Mouse (Mus musculus) CH12F3 (cell line): ENCODE measurements around the gene Tmco5b.

Experiments
- in situ Hi-C: fragments of 300-500 bp; cut with MboI; formaldehyde crosslinking; loops from 2 replicates; pipeline ENCODE4 v1.14.3; 2020; ENCODE audit warnings: low sequenced_read_pairs

Tmco5b gene

DNA sequence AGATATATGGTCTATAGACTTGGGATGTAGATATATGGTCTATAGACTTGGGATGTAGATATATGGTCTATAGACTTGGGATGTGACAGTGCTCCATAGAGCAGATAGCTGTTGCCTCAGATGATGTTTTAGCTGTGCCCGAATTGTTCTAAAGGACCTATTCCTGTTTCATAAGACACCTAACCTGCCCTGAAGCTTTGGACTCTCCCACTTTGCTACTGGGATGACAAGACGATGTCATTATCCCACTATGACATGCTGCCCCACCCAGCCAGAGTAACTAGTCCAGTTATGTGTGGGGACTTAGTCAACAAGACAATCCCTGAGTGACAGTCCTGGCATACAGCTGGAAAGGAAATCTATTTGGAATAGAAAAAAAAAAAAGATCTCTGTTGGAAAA, at the start of gene Tmco5b:
Gene Tmco5b, plus strand, starts transcription at position 301 of the 400 bp plus-strand sequence.
- in situ Hi-C loops = no loop called here

DNA sequence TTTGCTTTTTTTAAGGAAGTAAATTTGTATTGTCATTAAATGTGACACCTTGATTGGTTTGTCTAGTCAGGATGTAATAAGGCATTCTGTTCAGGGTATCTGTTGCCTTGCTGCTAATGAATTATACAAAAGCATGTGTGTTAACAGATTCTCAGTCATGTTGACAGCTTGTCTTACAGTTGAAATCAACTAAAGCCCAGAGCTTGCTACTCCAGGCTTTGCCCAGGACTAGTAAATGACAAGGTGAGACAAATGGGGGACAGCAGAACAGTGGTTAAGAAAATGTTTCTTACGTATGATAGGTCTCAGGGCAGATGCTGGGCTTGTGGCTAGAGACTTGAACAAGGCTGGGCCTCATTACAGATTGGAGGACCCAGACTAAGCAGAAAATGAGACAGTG, 48.5 kb upstream of the Tmco5b start:
- in situ Hi-C loops = no loop called here

DNA sequence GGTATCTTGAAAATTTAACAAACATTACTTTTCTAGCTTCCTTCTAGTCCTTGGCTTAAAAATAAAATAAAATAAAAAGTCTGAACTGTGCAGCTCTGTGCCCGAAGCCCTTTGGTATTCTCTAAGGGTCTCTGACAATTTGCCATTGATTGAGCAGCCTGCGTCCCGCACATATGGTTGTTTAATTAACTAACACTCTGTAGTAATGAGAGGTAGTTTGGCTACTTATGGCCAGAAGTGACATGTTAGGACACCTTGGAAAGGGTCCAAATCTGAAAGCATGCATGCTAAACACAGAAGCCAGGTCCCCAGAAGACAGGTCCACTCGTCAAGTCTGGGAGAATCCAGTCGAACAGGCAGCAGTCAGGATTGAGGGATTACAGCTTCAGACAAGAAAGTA, 46.7 kb upstream of the Tmco5b start:
- in situ Hi-C loops = no loop called here

DNA sequence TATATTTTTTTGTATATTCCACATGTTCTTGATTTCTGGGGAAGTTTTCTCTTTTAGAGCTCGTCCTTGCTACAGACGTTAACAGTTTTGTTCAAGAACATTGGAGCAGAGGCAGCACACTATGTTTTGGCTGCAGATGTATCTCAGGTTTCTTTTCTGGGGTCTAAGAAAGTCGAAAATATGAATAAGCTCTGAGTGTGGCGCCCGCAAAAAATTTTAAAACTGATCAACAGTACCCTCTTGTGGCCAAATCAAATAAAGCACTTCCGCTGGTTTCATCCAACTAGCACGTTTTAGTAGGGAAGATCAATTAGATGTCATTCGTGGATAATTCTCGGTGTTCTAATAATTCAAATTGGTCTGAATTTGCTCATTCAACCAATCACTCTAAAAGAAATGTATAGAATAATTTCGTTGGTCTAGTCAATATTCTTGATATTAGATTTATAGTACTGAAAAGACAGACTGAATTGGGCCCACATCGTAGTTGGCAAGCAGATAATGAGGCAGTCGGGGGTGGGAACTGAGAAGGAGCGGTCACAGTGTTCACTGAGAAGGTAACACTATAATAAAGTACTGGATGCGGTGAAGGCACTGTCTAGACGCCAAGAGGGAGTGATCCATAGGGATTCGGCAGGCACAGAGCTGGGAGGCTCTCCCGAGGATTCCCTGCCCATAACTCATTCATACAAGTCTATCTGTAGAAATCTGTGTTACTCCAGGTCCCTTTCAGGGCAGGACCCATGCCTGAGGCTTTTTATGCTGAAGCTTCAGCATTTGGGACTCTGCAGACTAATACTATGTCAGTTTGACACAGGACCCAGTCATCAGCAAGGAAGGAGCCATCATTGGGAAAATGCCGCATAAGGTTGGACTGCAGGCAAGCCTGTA, 17.1 kb downstream of the Tmco5b start:
- in situ Hi-C loops = no loop called here

DNA sequence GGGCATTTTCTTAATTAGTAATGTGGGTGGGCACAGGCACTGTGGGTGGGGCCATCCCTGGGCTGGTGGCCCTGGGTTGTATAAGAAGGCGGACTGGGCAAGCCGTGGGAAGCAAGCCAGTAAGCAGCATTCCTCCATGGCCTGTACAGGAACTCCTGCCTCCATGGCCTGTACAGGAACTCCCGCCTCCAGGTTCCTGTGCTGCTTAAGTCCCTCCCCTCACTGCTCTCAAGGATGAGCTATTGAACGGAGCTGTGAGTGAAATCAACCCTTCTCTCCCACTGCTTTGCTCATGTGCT, 17.7 kb downstream of the Tmco5b start:
- in situ Hi-C loops = no loop called here

- in situ Hi-C loops = no loop called here
Observed at GRCm38 (mm10) chr2:113305339-113305738, 19.8 kb downstream of the Tmco5b start.

- in situ Hi-C loops = no loop called here
Observed at GRCm38 (mm10) chr2:113311211-113311610, 25.7 kb downstream of the Tmco5b start.

GRCm38 (mm10) chr2:113323016-113323415, 37.5 kb downstream of the Tmco5b start:
- in situ Hi-C loops = no loop called here

GRCm38 (mm10) chr2:113333799-113334541, 48.4 kb downstream of the Tmco5b start:
- in situ Hi-C loops = no loop called here

GRCm38 (mm10) chr2:113335561-113336294, 50.2 kb downstream of the Tmco5b start:
- in situ Hi-C loops = no loop called here

- in situ Hi-C loops = no loop called here
Observed at GRCm38 (mm10) chr2:113344536-113344935, 59.0 kb downstream of the Tmco5b start.
